Mouse (Mus musculus) adrenal gland, postnatal 10 days (tissue): ENCODE results near the gene Ncbp3. TPM values are rescaled to one million over a fixed set of nuclear protein-coding genes. Genes with fewer than 3 reads are reported as not detected.

ENCODE experiments used
- DNase-seq: peaks from one replicate; pipeline ENCODE4 v3.0.0; 2021; ENCODE audit warnings: mixed read lengths
- long read RNA-seq, 2 experiments: library from polyadenylated mRNA; stranded (forward); transcript quantifications; one replicate each; pipeline ENCODE4 v2.0.0; 2021
- total RNA-seq, 2 experiments: library from RNA; stranded (reverse); gene quantifications; 2 replicates each; pipeline ENCODE4 v1.2.3; 2021

The Ncbp3 gene
- 10 to 100 TPM in 1 of 2 experiments, 1 to 10 TPM in 1; 9.1 to 11.7 TPM for total RNA-seq
- long read RNA-seq, experiment 1, full-length matches to known transcripts = 21 of 25 reads
- long read RNA-seq, experiment 1, partial matches to known transcripts = 2 of 25 reads
- long read RNA-seq, experiment 1, other reads (novel, unspliced or antisense) = 2 of 25 reads
- long read RNA-seq, experiment 2, full-length matches to known transcripts = 15 of 15 reads
- long read RNA-seq, experiment 2, partial matches to known transcripts = 0 of 15 reads
- long read RNA-seq, experiment 2, other reads (novel, unspliced or antisense) = 0 of 15 reads

- peak; percentile 99 for DNase-seq
Measured at GRCm38 (mm10) chr11:73047542-73047996, at the start of gene Ncbp3. TSS of gene Ncbp3 (plus strand) at chr11:73047783.

GRCm38 (mm10) chr11:72998771-72999170 is 48.8 kb upstream of the Ncbp3 start, which contains the start of gene P2rx1:
TSS of gene P2rx1 (plus strand) at chr11:72999103.
- peak; percentile 33 for DNase-seq

- DNase-seq = peak; percentile 79
Measured at GRCm38 (mm10) chr11:73001029-73001428, 46.6 kb upstream of the Ncbp3 start.

GRCm38 (mm10) chr11:73006377-73006776 is 41.2 kb upstream of the Ncbp3 start:
- DNase-seq = peak; percentile 61

- no peak for DNase-seq
Measured at GRCm38 (mm10) chr11:73007113-73007512, 40.5 kb upstream of the Ncbp3 start.

GRCm38 (mm10) chr11:73007698-73008481 is 39.7 kb upstream of the Ncbp3 start:
- DNase-seq = peak; percentile 82

- no peak for DNase-seq
Measured at GRCm38 (mm10) chr11:73008826-73009225, 38.8 kb upstream of the Ncbp3 start.

- no peak for DNase-seq
Measured at GRCm38 (mm10) chr11:73009531-73010274, 37.9 kb upstream of the Ncbp3 start.

GRCm38 (mm10) chr11:73013981-73014380 is 33.6 kb upstream of the Ncbp3 start:
- DNase-seq = peak; percentile 67

- DNase-seq = peak; percentile 55
Measured at GRCm38 (mm10) chr11:73014831-73015344, 32.7 kb upstream of the Ncbp3 start.

- DNase-seq = peak; percentile 65
Measured at GRCm38 (mm10) chr11:73015391-73016102, 32.0 kb upstream of the Ncbp3 start.

- DNase-seq = no peak
Measured at GRCm38 (mm10) chr11:73016103-73016420, 31.5 kb upstream of the Ncbp3 start.

GRCm38 (mm10) chr11:73018471-73019146 is 29.0 kb upstream of the Ncbp3 start, which contains the start of gene Camkk1:
TSS of gene Camkk1 (plus strand) at chr11:73019008.
- DNase-seq = peak; percentile 95

- peak; percentile 46 for DNase-seq
Measured at GRCm38 (mm10) chr11:73019147-73019795, 28.3 kb upstream of the Ncbp3 start.

GRCm38 (mm10) chr11:73020953-73021800 is 26.4 kb upstream of the Ncbp3 start:
- peak; percentile 55 for DNase-seq

GRCm38 (mm10) chr11:73023099-73023498 is 24.5 kb upstream of the Ncbp3 start:
- peak; percentile 56 for DNase-seq

GRCm38 (mm10) chr11:73023827-73024226 is 23.8 kb upstream of the Ncbp3 start:
- no peak for DNase-seq

GRCm38 (mm10) chr11:73024236-73024904 is 23.2 kb upstream of the Ncbp3 start:
- peak; percentile 24 for DNase-seq

- no peak for DNase-seq
Measured at GRCm38 (mm10) chr11:73026961-73027360, 20.6 kb upstream of the Ncbp3 start.
